Mouse (Mus musculus) lung, postnatal 0 days (tissue): ENCODE measurements at regions not wholly inside any gene's neighbourhood (a gene's known extent, or its start where the extent isn't known, plus 50 kb on each side); places are given as distances from the start of the nearest gene placed in this dataset.

Experiments
- ATAC-seq: fragments of 200-750 bp; cut with Nextera tagmentation; 2 replicates; pipeline ENCODE4 v1.8.0; 2017; ENCODE audit warnings: moderate library complexity
- DNase-seq: peaks from one replicate; pipeline ENCODE4 v3.0.0-alpha.2; 2016; ENCODE audit warnings: low spot score
- H3K27ac ChIP-seq: fragments of 300-500 bp; sonication (generic); 2 replicates; pipeline ENCODE4 v1.5.1; 2014; ENCODE audit warnings: antibody characterized with exemption, mild to moderate bottlenecking, low read length, mixed read lengths
- H3K27me3 ChIP-seq: fragments of 300-500 bp; sonication (generic); replicated peaks from 2 replicates; pipeline ENCODE4 v1.6.1; 2014; ENCODE audit warnings: low read length, mixed read lengths; ENCODE audit not compliant: insufficient read depth
- H3K36me3 ChIP-seq: fragments of 300-500 bp; sonication (generic); 2 replicates; pipeline ENCODE4 v1.6.1; 2014; ENCODE audit warnings: low read length, mixed read lengths; ENCODE audit not compliant: insufficient read depth
- H3K4me1 ChIP-seq: fragments of 300-500 bp; sonication (generic); 2 replicates; pipeline ENCODE4 v1.6.1; 2014; ENCODE audit warnings: antibody characterized with exemption, low read depth, low read length, mixed read lengths; ENCODE audit not compliant: insufficient read depth
- H3K4me2 ChIP-seq: fragments of 300-500 bp; sonication (generic); replicated peaks from 2 replicates; pipeline ENCODE4 v1.6.1; 2014; ENCODE audit warnings: low read depth, mild to moderate bottlenecking, low read length, moderate library complexity, mixed read lengths
- H3K4me3 ChIP-seq: fragments of 300-500 bp; sonication (generic); 2 replicates; pipeline ENCODE4 v1.5.1; 2014; ENCODE audit warnings: low read depth, low read length
- H3K9ac ChIP-seq: fragments of 300-500 bp; sonication (generic); replicated peaks from 2 replicates; pipeline ENCODE4 v1.6.1; 2014; ENCODE audit warnings: low read depth, mild to moderate bottlenecking
- H3K9me3 ChIP-seq: fragments of 300-500 bp; sonication (generic); 2 replicates; pipeline ENCODE4 v1.6.1; 2016; ENCODE audit warnings: low read length, mixed read lengths
- CTCF ChIP-seq: IDR thresholded peaks from 2 replicates; pipeline ENCODE4 v1.5.1; 2016; ENCODE audit warnings: antibody characterized with exemption, mild to moderate bottlenecking
- EP300 ChIP-seq: IDR thresholded peaks from 2 replicates; pipeline ENCODE4 v1.6.1; 2016; ENCODE audit warnings: antibody characterized with exemption, mild to moderate bottlenecking, control low read depth
- WGBS: fragments of 180-500 bp; shearing (Covaris S2); extraction: QIAGEN DNeasy Blood & Tissue Kit; methylation state at CpG from one replicate; pipeline ENCODE4 v1.1.7; 2014; 5-methylcytosine and 5-hydroxymethylcytosine counted together

- 78% methylated on average over 1 of the region's 1 CpGs for WGBS
These were observed 86.6 kb upstream of the Nxt1 start for GRCm38 (mm10) chr2:148585721-148586335.

GRCm38 (mm10) chr2:148582208-148582607 is 90.2 kb upstream of the Nxt1 start:
- H3K4me1 ChIP-seq, result 0 out of 2 replicates have a peak, but pooled peaks cover 2% of the 10 kb centered on the region
- H3K4me3 ChIP-seq, result no peak overlapping the region
- H3K27ac ChIP-seq, result no peak overlapping the region
- DNase-seq, result no peak
- no peaks in the 10 kb centered on the region for H3K36me3 ChIP-seq
- TF ChIP-seq CTCF (no peak), EP300 (no peak)
- ATAC-seq, result no peak
- no peaks in the 10 kb centered on the region for H3K9me3 ChIP-seq
- H3K4me2 ChIP-seq, result no peak overlapping the region
- no peaks in the 10 kb centered on the region for H3K27me3 ChIP-seq
- no peak overlapping the region for H3K9ac ChIP-seq
- 87% methylated on average over 1 of the region's 1 CpGs for WGBS

More at GRCm38 (mm10) chr2:148585721-148586335, 86.6 kb upstream of the Nxt1 start:
- TF ChIP-seq EP300, result no peak
- TF ChIP-seq CTCF, result no peak
- H3K4me2 ChIP-seq, result no peak overlapping the region
- ATAC-seq (no peak), DNase-seq (no peak)
- no peaks in the 10 kb centered on the region for H3K9me3 ChIP-seq
- no peaks in the 10 kb centered on the region for H3K27me3 ChIP-seq
- H3K4me3 ChIP-seq, result no peak overlapping the region
- no peak overlapping the region for H3K27ac ChIP-seq
- H3K4me1 ChIP-seq, result no peaks in the 10 kb centered on the region
- H3K9ac ChIP-seq, result no peak overlapping the region
- H3K36me3 ChIP-seq, result no peaks in the 10 kb centered on the region

- no peak overlapping the region for H3K4me2 ChIP-seq
- H3K9ac ChIP-seq, result no peak overlapping the region
- no peaks in the 10 kb centered on the region for H3K27me3 ChIP-seq
- TF ChIP-seq EP300 (no peak), CTCF (no peak)
- 0 out of 2 replicates have a peak, but pooled peaks cover 2% of the 10 kb centered on the region for H3K4me1 ChIP-seq
- DNase-seq (no peak), ATAC-seq (no peak)
- H3K9me3 ChIP-seq, result no peaks in the 10 kb centered on the region
- WGBS, result 79% methylated on average over 4 of the region's 4 CpGs
- H3K36me3 ChIP-seq, result no peaks in the 10 kb centered on the region
- H3K27ac ChIP-seq, result no peak overlapping the region
- no peak overlapping the region for H3K4me3 ChIP-seq
These were observed 90.7 kb upstream of the Nxt1 start for GRCm38 (mm10) chr2:148581666-148582065.

GRCm38 (mm10) chr2:148580286-148580966 is 92.0 kb upstream of the Nxt1 start:
- 0 out of 2 replicates have a peak, but pooled peaks cover 2% of the 10 kb centered on the region for H3K4me1 ChIP-seq
- H3K9me3 ChIP-seq, result no peaks in the 10 kb centered on the region
- ATAC-seq (no peak), DNase-seq (peak; percentile 83)
- WGBS, result 37% methylated on average over 7 of the region's 7 CpGs
- no peaks in the 10 kb centered on the region for H3K36me3 ChIP-seq
- TF ChIP-seq EP300, result no peak
- peak; percentile 90 for TF ChIP-seq CTCF
- H3K9ac ChIP-seq, result no peak overlapping the region
- H3K4me2 ChIP-seq, result no peak overlapping the region
- no peak overlapping the region for H3K27ac ChIP-seq
- no peak overlapping the region for H3K4me3 ChIP-seq
- H3K27me3 ChIP-seq, result no peaks in the 10 kb centered on the region

GRCm38 (mm10) chr2:148579564-148579963 is 92.8 kb upstream of the Nxt1 start:
- DNase-seq (no peak), ATAC-seq (no peak)
- no peak for TF ChIP-seq CTCF
- TF ChIP-seq EP300, result no peak
- no peak overlapping the region for H3K4me2 ChIP-seq
- 59% methylated on average over 2 of the region's 2 CpGs for WGBS
- no peaks in the 10 kb centered on the region for H3K36me3 ChIP-seq
- H3K4me1 ChIP-seq, result 0 out of 2 replicates have a peak, but pooled peaks cover 2% of the 10 kb centered on the region
- no peaks in the 10 kb centered on the region for H3K9me3 ChIP-seq
- H3K27ac ChIP-seq, result no peak overlapping the region
- no peak overlapping the region for H3K9ac ChIP-seq
- no peaks in the 10 kb centered on the region for H3K27me3 ChIP-seq
- H3K4me3 ChIP-seq, result no peak overlapping the region

- Histone ChIP-seq H3K36me3 (no peaks in the 10 kb centered on the region), H3K4me2 (no peak overlapping the region), H3K27ac (no peak overlapping the region), H3K9ac (no peak overlapping the region), H3K4me3 (no peak overlapping the region), H3K9me3 (no peaks in the 10 kb centered on the region), H3K27me3 (no peaks in the 10 kb centered on the region), H3K4me1 (0 out of 2 replicates have a peak, but pooled peaks cover 2% of the 10 kb centered on the region)
- TF ChIP-seq EP300 (no peak), CTCF (no peak)
- ATAC-seq (0 out of 2 replicates have a peak, but pooled peaks have one; percentile 23), DNase-seq (peak; percentile 32)
- WGBS, result 74% methylated on average over 5 of the region's 5 CpGs
These were observed 93.4 kb upstream of the Nxt1 start for GRCm38 (mm10) chr2:148579027-148579426.
